In the genomic region with DNA sequence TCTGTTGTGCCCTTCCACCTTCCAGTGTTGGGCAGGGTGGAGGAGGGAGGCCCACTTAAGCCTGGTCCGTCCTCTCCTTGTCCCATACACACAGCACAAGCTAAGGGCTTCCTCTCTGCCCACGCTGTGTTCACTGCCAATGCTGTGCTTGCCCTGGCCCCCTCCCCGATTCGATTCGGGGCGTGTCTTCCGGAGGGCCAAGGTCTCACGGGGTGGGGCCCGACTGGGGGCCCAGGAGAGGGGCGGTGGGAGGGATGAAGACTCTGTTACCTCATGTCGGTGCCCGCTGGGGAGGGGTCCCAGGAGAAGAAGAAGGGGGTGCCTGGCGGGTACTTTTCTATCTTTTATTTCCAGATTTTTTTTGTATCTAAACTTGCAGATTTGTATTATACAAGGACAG, we compare ENCODE assay signal across 20 mouse cellular contexts. TPM values are rescaled to one million over a fixed set of nuclear protein-coding genes. Genes with fewer than 3 reads are reported as not detected.
"Had no signal": no experiment of that assay in that cellular context is flagged by ENCODE, and none has a peak within 500 bp of the region (broad histone marks: within the 10 kb centered on the region; RNA-seq: fewer than 3 reads in every experiment).

No protein-coding gene starts in this region.

- H3K27me3 ChIP-seq: lung, embryonic 15.5 days had no signal

- H3K4me1 ChIP-seq: neural tube, embryonic 13.5 days had no signal

- ATAC-seq: liver, embryonic 12.5 days; midbrain, embryonic 13.5 days; midbrain, embryonic 16.5 days had no signal

- H3K27ac ChIP-seq: left cerebral cortex, adult 2 months; limb, embryonic 12.5 days; liver, embryonic 12.5 days; liver, embryonic 15.5 days; lung, embryonic 15.5 days; midbrain, embryonic 10.5 days; midbrain, embryonic 13.5 days; neural tube, embryonic 13.5 days had no signal

- H3K9ac ChIP-seq: limb, embryonic 12.5 days; liver, embryonic 12.5 days; liver, embryonic 15.5 days; lung, embryonic 15.5 days; midbrain, embryonic 13.5 days; neural tube, embryonic 13.5 days had no signal

- H3K4me2 ChIP-seq: limb, embryonic 12.5 days; liver, embryonic 12.5 days; liver, embryonic 15.5 days; lung, embryonic 15.5 days; midbrain, embryonic 13.5 days; neural tube, embryonic 13.5 days had no signal

- H3K9me3 ChIP-seq: limb, embryonic 12.5 days; liver, embryonic 12.5 days; liver, embryonic 15.5 days; lung, embryonic 15.5 days; megakaryocyte, embryonic 14.5 days; midbrain, embryonic 10.5 days; midbrain, embryonic 13.5 days; neural tube, embryonic 13.5 days had no signal

- H3K36me3 ChIP-seq: liver, embryonic 15.5 days had no signal

- H3K4me3 ChIP-seq: left cerebral cortex, adult 2 months; limb, embryonic 12.5 days; liver, embryonic 12.5 days; liver, embryonic 15.5 days; lung, embryonic 15.5 days; megakaryocyte, embryonic 14.5 days; midbrain, embryonic 10.5 days; midbrain, embryonic 13.5 days; myocyte; neural tube, embryonic 13.5 days had no signal

- DNase-seq: kidney, postnatal 10 days; layer of hippocampus, postnatal 36 days; lung, adult 18-20 months; lung, postnatal 10 days; lung, postnatal 36 days; thymus, adult 18-20 months; thymus, postnatal 36 days had no signal

RNA-seq across cellular contexts. Expression of a gene that starts 55.8 kb away (rescaled TPM):
- total RNA-seq: monocyte, adult 5-6 weeks; neutrophil, adult 5-6 weeks had no signal
